Mouse (Mus musculus) cerebellum, adult 11-12 months (tissue): ENCODE results near the gene Tap2.

Source experiments
- DNase-seq: peaks from one replicate; pipeline ENCODE4 v3.0.0; 2022

Tap2 gene

GRCm38 (mm10) chr17:34196941-34197894, 6.1 kb upstream of the Tap2 start, which contains the start of gene Psmb8:
Gene Psmb8 (plus strand): TSS chr17:34197721.
- DNase-seq, result peak; percentile 69

GRCm38 (mm10) chr17:34197904-34198520, 5.3 kb upstream of the Tap2 start:
- DNase-seq, result no peak

GRCm38 (mm10) chr17:34198521-34198912, 4.8 kb upstream of the Tap2 start:
- DNase-seq, result no peak

- no peak for DNase-seq
These were observed 4.2 kb upstream of the Tap2 start for GRCm38 (mm10) chr17:34199050-34199619.

- DNase-seq, result no peak
These were observed 3.3 kb upstream of the Tap2 start for GRCm38 (mm10) chr17:34200047-34200446.

GRCm38 (mm10) chr17:34200772-34201505, 2.4 kb upstream of the Tap2 start:
- no peak for DNase-seq

- DNase-seq, result no peak
These were observed 1.7 kb upstream of the Tap2 start for GRCm38 (mm10) chr17:34201506-34202055.

GRCm38 (mm10) chr17:34202760-34203442, 426 bp upstream of the Tap2 start:
- no peak for DNase-seq

GRCm38 (mm10) chr17:34204303-34205010, 1.1 kb downstream of the Tap2 start:
- DNase-seq, result peak; percentile 70

- DNase-seq, result no peak
These were observed 1.9 kb downstream of the Tap2 start for GRCm38 (mm10) chr17:34205021-34205745.

- DNase-seq, result no peak
These were observed 2.4 kb downstream of the Tap2 start for GRCm38 (mm10) chr17:34205746-34206176.

- DNase-seq, result no peak
These were observed 3.4 kb downstream of the Tap2 start for GRCm38 (mm10) chr17:34206731-34207130.

- DNase-seq, result no peak
These were observed 4.1 kb downstream of the Tap2 start for GRCm38 (mm10) chr17:34207456-34207855.

- no peak for DNase-seq
These were observed 4.5 kb downstream of the Tap2 start for GRCm38 (mm10) chr17:34207866-34208265.

GRCm38 (mm10) chr17:34208421-34208820, 5.1 kb downstream of the Tap2 start:
- DNase-seq, result no peak

GRCm38 (mm10) chr17:34209680-34210079, 6.4 kb downstream of the Tap2 start:
- no peak for DNase-seq

- DNase-seq, result no peak
These were observed 7.3 kb downstream of the Tap2 start for GRCm38 (mm10) chr17:34210599-34210998.

GRCm38 (mm10) chr17:34211746-34212365, 8.5 kb downstream of the Tap2 start:
- DNase-seq, result no peak

GRCm38 (mm10) chr17:34213936-34214335, 10.6 kb downstream of the Tap2 start:
- DNase-seq, result no peak

- no peak for DNase-seq
These were observed 11.8 kb downstream of the Tap2 start for GRCm38 (mm10) chr17:34215176-34215575.
